Mouse (Mus musculus) right cerebral cortex, adult 2 months (tissue): ENCODE results near the gene Wfdc9.

ENCODE experiments used
- DNase-seq, 2 experiments: peaks; one replicate each; pipeline ENCODE4 v3.0.0; 2021 to 2022; ENCODE audit warnings: low spot score in 2 of 2

Gene Wfdc9

DNA sequence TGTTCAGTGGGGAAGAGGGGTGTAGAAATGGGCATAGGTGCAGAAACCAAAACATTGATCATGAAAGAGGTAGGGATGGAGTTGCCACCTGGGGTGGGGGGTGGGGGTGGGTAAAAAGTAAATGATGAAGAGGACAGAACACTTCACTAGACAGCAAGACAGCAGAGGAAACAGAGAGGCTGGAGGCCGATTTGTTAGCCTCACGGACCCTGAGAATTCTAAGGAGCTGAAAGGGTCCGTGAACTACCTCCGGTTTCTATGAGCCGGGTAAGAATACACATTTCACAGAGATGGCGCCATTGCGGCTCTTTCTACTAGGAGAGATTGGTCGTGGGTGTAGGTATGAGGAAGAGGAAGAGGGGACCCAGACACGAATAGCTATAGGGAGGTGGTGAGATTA, at the start of gene Wfdc9:
TSS of gene Wfdc9 (minus strand) at position 101 of the 400 bp plus-strand sequence.
- no peak for DNase-seq

DNA sequence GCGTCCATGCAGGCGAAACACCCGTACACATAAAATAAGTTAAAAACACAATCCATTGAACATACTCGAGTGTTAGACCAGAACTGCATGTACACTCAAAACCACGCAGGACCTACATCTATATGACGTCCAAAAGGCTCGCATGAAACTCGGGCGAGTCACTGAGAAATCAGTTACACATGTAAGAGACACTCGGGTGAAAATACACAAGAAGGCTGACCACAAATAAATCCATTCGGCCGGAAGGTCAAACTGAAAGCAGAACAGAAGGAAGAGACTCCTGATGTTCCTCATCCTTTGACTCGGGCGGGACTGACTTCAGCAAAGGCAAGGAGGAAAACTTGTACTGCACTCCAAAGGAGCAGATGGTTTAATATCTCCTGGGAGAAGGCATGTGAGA, 49.6 kb upstream of the Wfdc9 start:
- DNase-seq: no peak

DNA sequence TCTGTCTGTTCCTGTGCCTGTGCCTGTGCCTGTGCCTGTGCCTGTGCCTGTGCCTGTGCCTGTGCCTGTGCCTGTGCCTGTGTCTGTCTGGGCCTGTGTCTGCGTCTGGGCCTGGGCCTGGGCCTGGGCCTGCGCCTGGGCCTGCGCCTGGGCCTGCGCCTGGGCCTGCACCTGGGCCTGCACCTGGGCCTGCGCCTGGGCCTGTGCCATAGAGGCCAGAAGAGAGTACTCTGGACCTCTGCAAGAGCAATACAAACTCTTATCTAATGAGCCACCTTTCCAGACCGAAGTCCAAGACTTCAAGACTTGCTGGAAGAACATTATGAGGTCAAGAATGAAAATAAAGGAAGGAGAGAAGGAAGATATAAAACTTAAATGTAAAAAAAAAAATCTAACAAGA, 48.9 kb upstream of the Wfdc9 start:
- DNase-seq: no peak

DNA sequence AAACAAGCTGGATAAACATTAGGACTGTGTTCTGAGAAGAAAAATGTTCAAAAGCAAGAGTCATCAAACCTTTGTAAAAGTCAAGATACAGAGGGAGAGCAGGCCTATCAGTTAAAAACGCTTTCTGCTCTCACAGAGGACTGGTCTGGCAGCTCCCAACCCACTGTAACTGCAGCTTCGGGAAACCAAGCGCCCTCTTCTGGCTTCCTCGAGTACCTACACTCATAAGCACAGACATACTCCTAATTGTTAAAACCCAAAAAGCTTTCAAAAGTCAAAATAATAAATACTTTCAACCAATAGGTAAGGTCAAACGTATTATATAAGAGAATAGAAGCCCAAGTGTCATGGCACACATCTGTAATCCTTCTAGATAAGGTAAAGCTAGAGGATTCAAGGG, 47.9 kb upstream of the Wfdc9 start:
- DNase-seq: no peak

DNA sequence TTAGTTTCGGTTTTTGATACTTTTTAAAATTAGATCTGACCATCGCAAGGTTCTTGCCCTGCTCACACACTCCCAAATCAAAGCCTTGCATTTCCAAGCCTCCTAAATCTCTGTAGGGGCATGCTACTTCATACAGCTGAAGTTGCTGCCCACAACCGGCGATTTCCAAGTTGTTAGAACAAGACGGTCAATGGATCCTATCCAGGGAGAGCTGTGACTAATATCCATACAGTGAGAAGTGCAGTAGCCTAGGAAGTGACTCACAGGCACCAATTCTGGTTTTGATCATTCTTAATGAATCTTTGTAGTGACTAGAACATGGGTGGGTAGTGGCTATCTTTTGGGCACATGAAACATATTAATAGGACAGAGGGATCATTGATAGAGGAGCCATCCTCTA, 45.4 kb upstream of the Wfdc9 start:
- DNase-seq: no peak

DNA sequence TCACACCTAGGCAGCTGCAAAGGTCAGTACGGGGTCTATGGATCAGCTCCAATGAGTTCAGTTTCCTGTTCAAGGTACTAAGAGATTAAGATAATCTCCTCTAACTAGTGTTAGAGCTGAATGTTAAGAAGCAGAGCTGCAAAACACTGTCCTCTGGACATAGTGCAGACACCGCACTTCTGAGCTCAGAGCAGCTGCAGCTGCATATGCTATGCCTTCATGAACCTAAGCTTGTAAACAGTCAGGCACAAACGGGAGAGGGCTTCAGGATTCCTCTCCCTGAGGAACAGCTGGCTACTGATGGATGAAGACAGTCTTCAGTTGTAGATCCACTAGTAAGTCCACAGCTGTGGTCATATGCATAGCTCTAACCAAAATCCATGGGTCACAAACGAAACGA, 44.6 kb upstream of the Wfdc9 start:
- DNase-seq: no peak

DNA sequence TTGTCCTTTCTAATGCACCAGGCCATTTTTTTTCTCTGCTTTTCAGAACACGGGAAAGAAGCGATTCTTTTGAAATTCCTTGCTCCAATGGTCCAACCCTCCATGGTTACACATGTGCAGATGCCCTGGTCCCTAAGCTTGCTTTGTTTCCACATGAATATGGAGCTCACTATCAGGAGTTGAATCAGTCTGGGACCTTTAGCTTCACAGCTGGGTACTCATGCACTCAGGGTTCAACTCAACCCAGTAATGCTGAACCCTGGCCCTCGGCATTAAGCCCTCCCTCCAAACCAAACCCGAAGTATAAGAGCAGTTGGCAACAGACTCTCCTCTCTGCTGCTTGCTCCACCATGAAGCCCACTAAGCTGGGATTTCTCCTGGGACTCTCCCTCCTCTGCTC, 41.8 kb upstream of the Wfdc9 start, which contains the start of gene Spint4:
TSS of gene Spint4 (plus strand) at position 301 of the 400 bp plus-strand sequence.
- no peak for DNase-seq

DNA sequence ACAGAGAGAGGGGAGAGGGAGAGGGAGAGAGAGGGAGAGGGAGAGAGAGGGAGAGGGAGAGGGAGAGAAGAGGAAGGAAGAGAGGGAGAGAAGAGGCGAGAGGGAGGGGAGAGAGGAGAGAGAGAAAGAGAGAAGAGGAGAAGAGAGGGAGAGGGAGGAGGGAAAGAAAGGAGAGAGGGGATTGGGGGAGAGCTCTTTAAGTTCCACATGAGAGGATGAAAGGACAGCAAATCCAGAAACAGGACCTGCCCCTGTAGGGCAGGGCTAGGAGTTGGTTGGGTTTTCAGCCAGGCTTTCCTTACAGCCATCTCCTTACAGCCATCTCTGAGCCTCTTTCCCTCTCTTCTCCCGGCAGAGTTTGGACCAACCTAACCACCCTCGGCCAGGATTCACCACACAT, 28.4 kb upstream of the Wfdc9 start, which contains the start of gene Wfdc13:
TSS of gene Wfdc13 (plus strand) at position 301 of the 400 bp plus-strand sequence.
- no peak for DNase-seq

DNA sequence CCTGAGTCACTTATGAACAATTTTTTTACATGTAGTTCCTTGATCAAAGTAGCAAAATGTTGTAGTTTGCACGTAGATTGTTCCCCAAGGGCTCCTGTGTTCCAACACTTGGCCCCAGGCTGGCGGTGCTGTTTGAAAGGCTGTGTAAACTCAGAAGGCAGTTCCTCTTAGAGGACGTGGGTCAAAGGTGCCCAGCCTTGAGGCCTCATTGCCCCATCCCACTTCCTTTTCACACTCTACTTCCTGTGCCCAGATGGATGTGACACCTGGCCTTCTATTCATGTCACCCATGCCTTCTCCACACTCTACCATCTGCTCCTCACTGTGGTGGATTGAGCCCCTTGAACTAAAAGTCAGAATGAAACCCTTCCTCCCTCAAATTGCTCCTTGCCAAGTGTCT, 23.5 kb upstream of the Wfdc9 start:
- no peak for DNase-seq

DNA sequence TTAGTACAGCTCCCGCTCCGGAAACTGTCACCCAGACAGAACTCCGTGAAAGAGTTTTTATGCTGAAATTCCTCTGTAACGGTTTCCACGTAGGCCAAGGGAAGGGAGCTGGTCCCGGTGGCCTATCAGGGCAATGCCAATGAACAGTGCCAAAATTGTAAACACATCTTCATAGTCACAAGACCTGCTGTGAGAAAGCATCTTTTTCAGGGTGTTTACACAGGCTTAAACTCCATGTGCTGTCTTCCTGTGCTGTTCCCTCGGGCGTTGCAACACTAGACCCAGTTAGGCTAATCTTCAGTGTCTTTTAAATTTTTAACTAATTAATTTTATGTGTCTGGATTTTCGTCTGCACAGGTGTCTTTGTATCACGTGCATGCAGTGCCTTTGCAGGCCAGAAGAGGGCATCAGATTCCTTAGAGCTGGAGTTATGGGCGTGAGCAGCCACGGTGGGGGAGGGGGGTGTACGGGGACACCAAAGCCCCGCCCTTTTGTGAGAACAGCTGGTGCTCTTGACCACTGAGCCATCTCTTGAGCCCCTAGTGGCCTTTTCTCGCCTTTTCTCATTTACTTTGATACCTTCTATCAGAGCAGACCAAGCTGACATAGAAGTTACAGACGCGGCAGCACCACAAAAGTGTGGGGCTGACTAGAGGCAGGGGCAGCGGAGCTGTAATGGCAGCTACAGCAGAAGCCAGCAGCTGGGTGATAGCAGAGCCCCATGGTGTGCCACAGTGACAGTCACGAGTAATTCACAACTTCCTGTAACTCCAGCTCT, 22.7 kb upstream of the Wfdc9 start:
- DNase-seq: peak; percentile 65 to 73

DNA sequence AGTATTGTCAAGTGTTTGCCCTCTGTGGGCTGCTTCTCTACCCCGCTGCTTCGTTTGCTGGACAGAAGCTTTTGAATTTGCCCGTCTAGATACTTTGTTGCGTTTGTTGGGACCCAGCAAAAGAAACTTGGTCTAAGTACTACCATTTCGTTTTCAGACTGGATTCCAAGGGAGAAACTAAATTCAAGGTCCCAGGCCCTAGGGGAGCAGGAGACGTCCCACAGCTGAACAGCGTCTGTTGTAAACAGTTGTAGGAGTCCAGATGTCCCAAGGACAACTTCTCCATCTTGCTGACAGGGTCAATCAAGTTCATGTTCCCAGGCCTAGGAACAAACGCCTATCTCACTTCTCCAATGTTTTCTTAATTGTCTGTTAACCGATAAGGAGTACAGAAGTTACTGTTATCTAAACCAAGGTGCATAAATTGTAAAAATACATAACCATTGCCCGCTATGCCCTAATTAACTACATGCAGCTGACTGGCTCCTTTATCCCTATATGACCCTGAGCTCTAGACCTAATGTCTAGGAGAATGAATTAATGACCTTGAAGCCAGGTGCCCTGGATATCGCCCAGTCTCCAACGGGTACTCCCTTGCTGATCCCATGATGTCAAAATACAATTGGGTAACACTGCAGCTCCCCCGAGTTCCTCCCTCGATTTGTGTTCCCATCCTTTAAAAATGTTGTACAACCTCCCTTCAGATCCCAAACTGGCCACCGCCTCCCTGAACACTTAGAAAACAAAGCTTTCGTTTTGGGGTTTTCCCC, 20.7 kb upstream of the Wfdc9 start:
- DNase-seq: no peak

DNA sequence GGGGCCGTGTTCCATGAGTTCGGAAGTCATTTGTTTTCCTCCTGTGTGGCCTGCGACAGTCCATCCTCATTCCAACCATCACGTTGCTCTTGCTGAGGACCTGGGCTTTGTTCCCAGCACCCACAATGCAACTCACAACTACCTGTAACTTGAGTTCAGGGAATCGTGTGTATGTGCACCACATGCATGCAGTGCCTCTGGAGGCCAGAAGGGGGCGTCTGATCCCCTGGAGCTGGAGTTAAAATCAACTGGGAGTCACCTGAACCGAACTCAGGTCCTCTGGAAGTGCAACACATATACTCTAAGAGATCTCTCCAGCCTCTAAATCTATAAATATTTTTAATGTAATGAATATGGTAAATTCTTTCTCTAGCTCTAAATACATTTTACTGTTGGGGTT, 19.7 kb upstream of the Wfdc9 start:
- no peak for DNase-seq

DNA sequence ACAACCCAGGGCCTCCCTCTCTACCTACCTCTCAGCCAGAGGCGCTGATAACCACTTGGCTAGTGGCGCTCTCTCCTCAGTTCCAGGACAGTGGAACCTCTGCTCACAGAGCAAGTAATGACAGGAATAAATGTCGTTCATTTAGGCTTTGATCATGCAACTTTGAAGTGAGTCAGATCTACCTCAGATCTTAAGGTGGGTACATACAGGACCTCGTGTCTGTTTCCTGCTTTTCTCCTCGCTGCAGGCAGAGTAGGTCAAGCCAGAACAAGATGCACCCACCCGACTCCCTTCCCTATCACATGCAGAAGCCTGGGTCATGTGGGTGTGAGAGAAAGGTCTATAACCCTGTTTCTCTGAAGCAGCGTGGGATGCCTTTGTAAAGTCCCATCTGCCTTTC, 17.6 kb upstream of the Wfdc9 start, which contains the start of gene Wfdc11:
TSS of gene Wfdc11 (minus strand) at position 101 of the 400 bp plus-strand sequence.
- DNase-seq: peak; percentile 5 to 10

DNA sequence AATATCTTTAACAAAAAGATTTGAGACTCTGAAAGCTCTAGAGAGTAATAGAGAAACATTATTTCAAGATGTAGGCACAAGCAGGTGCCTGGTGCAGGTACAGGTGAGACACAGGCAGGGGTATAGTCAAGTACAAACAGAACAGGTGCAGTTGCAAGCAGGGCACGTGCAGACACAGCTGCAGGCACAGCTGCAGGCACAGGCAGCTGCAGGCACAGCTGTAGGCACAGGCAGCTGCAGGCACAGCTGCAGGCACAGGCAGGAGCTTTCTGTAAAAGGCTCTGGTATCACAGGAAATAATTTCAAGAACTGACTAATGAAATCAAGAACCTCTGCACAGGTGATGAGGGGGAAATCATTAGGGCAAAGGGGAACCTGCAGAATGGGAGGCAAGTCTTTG, 14.6 kb upstream of the Wfdc9 start:
- no peak for DNase-seq

DNA sequence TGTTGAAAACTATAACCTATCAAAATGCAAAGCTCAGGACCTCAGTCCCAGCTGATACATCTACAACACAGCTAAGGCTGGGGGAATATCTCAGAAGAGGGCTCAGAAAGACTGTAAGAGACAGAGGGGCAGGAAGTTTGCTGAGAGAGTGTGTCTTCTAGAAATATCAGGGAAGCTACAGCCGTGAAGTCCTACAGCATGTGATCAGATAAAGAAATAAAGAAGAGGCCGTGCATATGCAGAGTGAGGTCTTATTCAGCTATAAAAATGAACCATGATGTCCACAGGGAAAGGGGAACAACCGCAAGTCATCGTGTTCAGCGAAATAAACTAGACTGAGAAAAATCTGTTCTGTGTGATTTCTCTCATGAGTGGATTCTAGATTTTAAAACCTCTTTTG, 13.9 kb upstream of the Wfdc9 start:
- no peak for DNase-seq

DNA sequence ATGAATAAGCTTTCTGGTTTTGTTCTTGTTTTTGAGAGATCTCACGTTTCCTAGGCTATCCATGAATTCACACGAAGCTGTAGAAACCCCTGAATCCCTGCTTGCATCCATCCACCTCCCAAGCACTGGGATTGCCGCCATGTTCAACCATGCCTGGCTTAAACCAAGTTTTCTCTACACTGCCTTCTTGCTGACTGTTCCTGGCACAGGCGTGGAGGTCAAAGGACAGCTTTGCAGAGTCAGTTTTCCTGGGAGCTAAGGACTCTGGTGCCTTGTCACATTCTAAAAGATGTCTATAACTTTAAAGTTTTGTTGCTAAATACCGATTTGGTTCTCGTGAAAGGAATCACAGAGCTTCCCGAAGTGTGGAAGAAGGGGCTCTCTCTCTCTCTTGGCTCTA, 8.5 kb upstream of the Wfdc9 start:
- no peak for DNase-seq

DNA sequence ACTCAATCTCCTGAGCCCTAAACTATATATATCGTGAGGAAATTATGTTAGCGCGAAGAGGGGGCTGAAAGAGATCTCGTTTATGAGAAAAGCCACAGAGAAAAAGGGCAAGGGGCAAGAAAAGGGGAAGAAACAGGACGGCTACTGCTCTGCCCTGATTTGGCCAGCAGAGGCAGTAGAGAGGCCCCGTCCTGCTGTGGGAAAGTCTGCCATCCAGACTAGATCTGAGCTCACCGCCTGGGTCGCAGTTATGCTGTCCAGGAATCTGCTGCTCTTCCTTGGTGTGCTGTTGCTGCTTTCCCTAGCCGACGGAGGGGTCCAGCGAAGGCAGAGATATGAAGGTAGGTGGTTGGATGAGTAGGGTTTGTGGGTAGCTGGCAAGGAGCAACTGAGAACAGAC, 525 bp downstream of the Wfdc9 start, which contains the start of gene Wfdc10:
TSS of gene Wfdc10 (plus strand) at position 189 of the 400 bp plus-strand sequence.
- DNase-seq: no peak

DNA sequence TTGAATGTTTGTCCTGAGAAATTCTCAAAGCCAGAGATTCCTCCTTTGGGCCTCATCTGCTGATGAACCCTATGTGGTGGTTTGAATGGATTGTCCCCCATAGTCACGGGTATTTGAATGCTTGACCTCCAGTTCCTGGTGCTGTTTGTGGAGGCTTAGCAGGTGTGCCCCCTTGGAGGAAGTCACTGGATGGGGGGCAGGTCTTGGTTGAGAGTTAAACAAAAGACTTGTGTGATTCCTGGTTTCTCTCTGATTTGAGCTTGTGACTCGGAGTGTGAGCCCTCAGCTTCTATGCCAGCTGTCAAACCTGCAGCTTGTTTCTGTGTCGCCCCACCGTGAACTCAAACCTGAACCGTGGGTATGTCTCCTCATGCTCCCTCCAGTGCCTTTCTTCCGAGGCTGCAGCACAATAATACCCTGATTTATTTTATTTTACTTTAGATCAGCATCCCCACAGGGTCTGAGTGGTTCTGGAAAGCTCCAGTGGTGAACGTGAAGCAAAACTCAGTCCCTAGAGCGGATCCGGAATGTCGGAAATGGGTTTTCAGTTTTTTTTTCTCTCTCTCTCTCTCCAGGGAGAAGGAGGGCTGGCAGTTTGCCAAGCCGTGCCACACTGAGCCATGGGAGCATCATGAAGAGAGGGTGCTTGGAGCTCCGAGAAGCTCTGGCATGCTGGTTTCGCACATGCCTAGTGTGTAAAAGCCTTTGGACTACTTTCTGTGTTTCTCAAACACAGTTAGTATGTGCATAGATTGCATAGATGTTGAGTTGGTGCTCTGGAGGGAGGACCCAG, 14.3 kb downstream of the Wfdc9 start:
- peak in 1 of 2 experiments; percentile 12 for DNase-seq

DNA sequence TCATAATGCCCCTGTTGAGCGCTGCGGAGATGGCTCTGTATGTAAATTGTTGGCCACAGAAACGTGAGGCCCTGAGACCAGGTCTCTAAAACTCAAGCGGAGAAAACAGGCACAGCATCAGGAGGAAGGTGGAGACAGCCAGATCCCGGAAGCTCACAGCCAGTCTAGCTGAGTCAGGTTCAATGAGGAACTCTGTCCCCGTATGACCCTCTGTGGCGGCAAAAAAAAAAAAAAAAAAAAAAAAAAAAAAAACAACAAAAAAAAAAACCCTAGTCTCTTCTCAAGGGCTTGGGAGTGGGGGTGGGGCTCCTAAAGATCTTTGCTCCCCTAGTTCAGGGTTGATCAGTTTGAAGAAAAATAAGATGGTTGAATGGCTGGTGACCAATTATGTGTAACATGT, 15.3 kb downstream of the Wfdc9 start:
- DNase-seq: no peak

DNA sequence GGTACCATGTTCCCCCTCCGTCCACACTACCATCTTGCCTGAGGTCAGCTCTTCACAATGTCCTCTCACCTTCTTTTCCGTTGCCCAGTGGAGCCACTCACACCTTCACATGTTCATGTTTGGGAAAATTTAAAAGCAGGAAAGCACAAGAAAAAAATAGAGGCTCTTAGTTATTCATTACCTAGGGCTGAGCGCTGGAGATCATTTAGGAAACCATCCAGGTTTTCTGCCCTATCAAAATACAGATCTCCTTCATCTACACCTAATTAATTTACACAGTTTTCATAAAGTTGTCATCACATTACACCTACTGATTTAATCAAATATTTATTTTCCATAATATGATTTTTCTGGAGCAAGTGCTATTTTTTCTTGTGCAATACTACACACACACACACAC, 17.7 kb downstream of the Wfdc9 start, which contains the start of gene Wfdc16:
TSS of gene Wfdc16 (minus strand) at position 101 of the 400 bp plus-strand sequence.
- DNase-seq: no peak

DNA sequence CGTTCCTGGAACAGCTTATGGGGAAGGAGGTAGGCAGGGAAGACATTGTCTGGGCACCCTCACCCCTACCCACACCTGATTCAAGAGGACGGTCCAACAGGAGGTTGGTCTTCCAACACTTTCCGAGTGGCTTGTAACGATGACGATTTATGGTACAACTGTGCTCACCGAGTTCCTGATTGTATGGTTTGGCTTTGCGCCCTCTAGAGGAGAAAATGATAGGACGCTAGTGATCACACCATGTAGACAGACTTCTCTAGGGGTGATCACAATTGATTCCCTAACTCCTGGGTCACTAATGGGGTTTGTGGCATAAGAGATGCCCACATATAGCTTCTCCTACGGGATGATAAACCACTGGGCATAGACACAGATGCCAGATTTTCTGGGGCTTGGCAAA, 21.1 kb downstream of the Wfdc9 start:
- DNase-seq: no peak

DNA sequence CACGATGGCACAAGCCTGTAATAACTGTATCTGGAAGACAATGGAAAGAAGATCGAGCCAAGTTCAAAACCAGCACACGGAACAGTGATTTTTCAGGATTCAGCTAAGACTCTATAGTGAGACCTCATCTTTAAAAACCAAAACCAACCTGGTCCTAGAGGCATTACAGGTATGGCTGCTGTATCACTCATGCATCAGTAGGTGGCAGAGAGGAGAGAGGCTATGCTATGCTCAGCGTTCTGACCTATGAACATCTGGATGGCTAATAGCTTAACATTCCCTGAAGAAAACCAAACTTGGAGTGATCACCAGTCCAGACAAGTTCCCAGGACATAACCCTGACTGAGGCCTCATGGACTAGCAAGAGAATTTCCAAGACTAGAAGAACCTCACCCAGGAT, 34.6 kb downstream of the Wfdc9 start:
- DNase-seq: no peak
